Mouse (Mus musculus) ES-E14 (cell line): ENCODE measurements at regions not wholly inside any gene's neighbourhood (a gene's known extent, or its start where the extent isn't known, plus 50 kb on each side); places are given as distances from the start of the nearest gene placed in this dataset.

Source experiments
- CHD2 ChIP-seq: IDR thresholded peaks from 2 replicates; pipeline ENCODE4 v1.6.1; 2014; ENCODE audit warnings: mild to moderate bottlenecking, low read depth, low read length, inconsistent platforms
- ZNF384 ChIP-seq: IDR thresholded peaks from 2 replicates; pipeline ENCODE4 v1.6.1; 2012; ENCODE audit warnings: low read depth, low read length, inconsistent platforms

GRCm38 (mm10) chrX:17730233-17730632 lies 158.1 kb upstream of the Fundc1 start:
- no peak for TF ChIP-seq ZNF384
- no peak for TF ChIP-seq CHD2
